Mouse (Mus musculus) thymus, adult 2 months (tissue): Measurements from ENCODE around the gene Myo9b.

Experiments
- CTCF ChIP-seq: fragments of 200-500 bp; IDR thresholded peaks from 2 replicates; pipeline ENCODE4 v1.5.1; 2012; ENCODE audit warnings: mild to moderate bottlenecking, control low read depth, low read length, moderate library complexity, borderline replicate concordance; ENCODE audit not compliant: control insufficient read depth, poor library complexity, insufficient read depth; ENCODE audit errors: extremely low read depth
- POLR2A ChIP-seq: fragments of 200-500 bp; IDR thresholded peaks from 2 replicates; pipeline ENCODE4 v1.6.1; 2012; ENCODE audit warnings: mild to moderate bottlenecking, low read length, control low read depth, moderate library complexity; ENCODE audit not compliant: control insufficient read depth, poor library complexity, insufficient read depth; ENCODE audit errors: extremely low read depth

DNA sequence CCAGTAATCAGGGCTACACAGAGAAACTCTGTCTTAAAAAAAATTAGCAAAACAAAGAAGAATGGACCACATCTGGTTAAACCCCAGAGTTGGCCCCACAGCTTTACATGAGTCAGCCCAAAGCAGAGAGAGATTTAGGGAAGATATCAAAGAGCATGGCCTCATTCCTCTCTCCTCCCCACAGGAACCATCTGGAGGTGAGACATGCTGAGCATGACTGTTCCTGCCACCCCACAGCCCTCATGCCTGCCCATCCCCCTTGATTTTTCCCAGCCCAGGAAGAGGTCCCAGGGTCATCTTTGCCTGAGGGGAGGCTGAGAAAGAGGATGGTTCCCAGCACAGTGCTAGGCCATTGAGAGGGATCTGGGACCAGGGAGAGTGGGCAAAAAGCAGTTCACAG, 95.9 kb downstream of the Myo9b start:
- TF ChIP-seq POLR2A (no peak), CTCF (no peak)
